Mouse (Mus musculus) MEL (cell line): ENCODE measurements around the gene Podxl2. TPM values are rescaled to one million over a fixed set of nuclear protein-coding genes. Genes with fewer than 3 reads are reported as not detected.

Experiments used
- DNase-seq: peaks from one replicate; pipeline ENCODE4 v3.0.0; 2011; ENCODE audit warnings: low read depth, low spot score
- H3K27ac ChIP-seq: 2 replicates; pipeline ENCODE4 v1.5.1; 2012; ENCODE audit warnings: low read depth, mild to moderate bottlenecking, control low read depth, low read length, moderate library complexity; ENCODE audit not compliant: control insufficient read depth
- H3K27me3 ChIP-seq, 2 experiments: fragments of 150-350 bp in 1 of 2; sonication (generic) in 1 of 2; 2 replicates each; pipeline ENCODE4 v1.6.1; 2012; ENCODE audit warnings: low read length in 2 of 2, mild to moderate bottlenecking in 2 of 2, improper control_type of control experiment in 1 of 2, moderate library complexity in 1 of 2; ENCODE audit not compliant: insufficient read depth in 2 of 2, control insufficient read depth in 1 of 2
- H3K36me3 ChIP-seq, 2 experiments: 2 replicates each; pipeline ENCODE4 v1.6.1; 2012 to 2014; ENCODE audit warnings: low read length in 2 of 2, improper control_type of control experiment in 1 of 2, inconsistent platforms in 1 of 2, mild to moderate bottlenecking in 1 of 2; ENCODE audit not compliant: insufficient read depth in 2 of 2, control insufficient read depth in 1 of 2
- H3K4me1 ChIP-seq, 2 experiments: fragments of 150-350 bp in 1 of 2; sonication (generic) in 1 of 2; 2 replicates each; pipeline ENCODE4 v1.6.1; 2012; ENCODE audit warnings: low read length in 2 of 2, improper control_type of control experiment in 1 of 2, mild to moderate bottlenecking in 1 of 2; ENCODE audit not compliant: insufficient read depth in 2 of 2, control insufficient read depth in 1 of 2
- H3K4me3 ChIP-seq, 2 experiments: fragments of 150-350 bp in 1 of 2; sonication (generic) in 1 of 2; 2 replicates each; pipeline ENCODE4 v1.5.1; 2012; ENCODE audit warnings: low read depth in 2 of 2, low read length in 2 of 2, mild to moderate bottlenecking in 2 of 2, moderate library complexity in 2 of 2, control low read depth in 1 of 2, improper control_type of control experiment in 1 of 2; ENCODE audit not compliant: control insufficient read depth in 1 of 2, insufficient read depth in 1 of 2
- H3K79me2 ChIP-seq: 2 replicates; pipeline ENCODE4 v1.6.1; 2012; ENCODE audit warnings: mild to moderate bottlenecking, low read length, moderate library complexity; ENCODE audit not compliant: control insufficient read depth, poor library complexity, insufficient read depth
- H3K9ac ChIP-seq: 2 replicates; pipeline ENCODE4 v1.6.1; 2012; ENCODE audit warnings: low read depth, mild to moderate bottlenecking, control low read depth, low read length, moderate library complexity; ENCODE audit not compliant: control insufficient read depth, poor library complexity, severe bottlenecking
- H3K9me3 ChIP-seq: fragments of 150-350 bp; sonication (generic); replicated peaks from 2 replicates; pipeline ENCODE4 v1.6.1; 2012; ENCODE audit warnings: mild to moderate bottlenecking, low read length, improper control_type of control experiment, moderate library complexity; ENCODE audit not compliant: insufficient read depth
- CHD1 ChIP-seq: IDR thresholded peaks from 2 replicates; pipeline ENCODE4 v1.6.1; 2012; ENCODE audit warnings: low read depth, mild to moderate bottlenecking, inconsistent platforms, low read length, improper control_type of control experiment
- ELF1 ChIP-seq: IDR thresholded peaks from 2 replicates; pipeline ENCODE4 v1.6.1; 2014; ENCODE audit warnings: low read depth, mild to moderate bottlenecking, inconsistent platforms, low read length, improper control_type of control experiment, moderate library complexity
- HCFC1 ChIP-seq: IDR thresholded peaks from 2 replicates; pipeline ENCODE4 v1.6.1; 2012; ENCODE audit warnings: low read depth, mild to moderate bottlenecking, inconsistent platforms, low read length, improper control_type of control experiment, moderate library complexity
- JUND ChIP-seq: IDR thresholded peaks from 2 replicates; pipeline ENCODE4 v1.6.1; 2011; ENCODE audit warnings: low read depth, mild to moderate bottlenecking, improper control_type of control experiment, low read length
- KAT2A ChIP-seq: conservative IDR thresholded peaks from 2 replicates; pipeline ENCODE4 v1.6.1; 2012; ENCODE audit warnings: low read depth, low read length, improper control_type of control experiment, inconsistent platforms
- MAFK ChIP-seq: IDR thresholded peaks from 2 replicates; pipeline ENCODE4 v1.6.1; 2011; ENCODE audit warnings: low read depth, mild to moderate bottlenecking, low read length, improper control_type of control experiment, borderline replicate concordance
- MAZ ChIP-seq: IDR thresholded peaks from 2 replicates; pipeline ENCODE4 v1.6.1; 2012; ENCODE audit warnings: low read depth, mild to moderate bottlenecking, inconsistent platforms, low read length, improper control_type of control experiment
- MXI1 ChIP-seq: IDR thresholded peaks from 2 replicates; pipeline ENCODE4 v1.6.1; 2011; ENCODE audit warnings: mild to moderate bottlenecking, low read depth, low read length, improper control_type of control experiment
- POLR2AphosphoS2 ChIP-seq: IDR thresholded peaks from 2 replicates; pipeline ENCODE4 v1.6.1; 2011; ENCODE audit warnings: low read length, improper control_type of control experiment
- POLR2AphosphoS5 ChIP-seq: IDR thresholded peaks from 2 replicates; pipeline ENCODE4 v1.6.1; 2012; ENCODE audit warnings: low read depth, borderline replicate concordance, mild to moderate bottlenecking, inconsistent platforms, low read length, moderate library complexity, mixed read lengths
- RAD21 ChIP-seq: IDR thresholded peaks from 2 replicates; pipeline ENCODE4 v1.6.1; 2011; ENCODE audit warnings: mild to moderate bottlenecking, low read depth, low read length, improper control_type of control experiment
- SMC3 ChIP-seq: IDR thresholded peaks from 2 replicates; pipeline ENCODE4 v1.6.1; 2011; ENCODE audit warnings: low read depth, low read length, improper control_type of control experiment
- UBTF ChIP-seq: IDR thresholded peaks from 2 replicates; pipeline ENCODE4 v1.6.1; 2012; ENCODE audit warnings: low read depth, mild to moderate bottlenecking, inconsistent platforms, low read length, improper control_type of control experiment, moderate library complexity, borderline replicate concordance; ENCODE audit not compliant: insufficient read depth
- USF1 ChIP-seq: IDR thresholded peaks from 2 replicates; pipeline ENCODE4 v1.6.1; 2014; ENCODE audit warnings: low read depth, mild to moderate bottlenecking, inconsistent platforms, low read length, improper control_type of control experiment, moderate library complexity
- USF2 ChIP-seq, 2 experiments: IDR thresholded peaks; 2 replicates each; pipeline ENCODE4 v1.6.1; 2011 to 2012; ENCODE audit warnings: improper control_type of control experiment in 2 of 2, low read length in 2 of 2, borderline replicate concordance in 1 of 2, inconsistent platforms in 1 of 2, low read depth in 1 of 2, mild to moderate bottlenecking in 1 of 2; ENCODE audit not compliant: insufficient read depth in 1 of 2
- ZKSCAN1 ChIP-seq: IDR thresholded peaks from 2 replicates; pipeline ENCODE4 v1.6.1; 2012; ENCODE audit warnings: low read depth, mild to moderate bottlenecking, inconsistent platforms, low read length, improper control_type of control experiment, moderate library complexity
- ZNF384 ChIP-seq: IDR thresholded peaks from 2 replicates; pipeline ENCODE4 v1.6.1; 2012; ENCODE audit warnings: low read depth, mild to moderate bottlenecking, inconsistent platforms, low read length, improper control_type of control experiment
- polyA plus RNA-seq, 2 experiments: library from polyadenylated mRNA; stranded (reverse) in 1 of 2; unstranded in 1 of 2; fragments of >175 nt in 1 of 2; fragments of >200 nt in 1 of 2; gene quantifications; 2 replicates each; pipeline versions ENCODE4 v1.2.1 to v1.2.4; 2012; ENCODE audit warnings: low replicate concordance in 2 of 2, low read depth in 1 of 2; ENCODE audit not compliant: insufficient read length in 2 of 2, insufficient read depth in 1 of 2, missing spikeins in 1 of 2
- total RNA-seq: library from RNA; depleted of rRNA; stranded (reverse); fragments of 300-350 nt; gene quantifications from 2 replicates; pipeline ENCODE4 v1.2.3, GENCODE M21; 2012

The Podxl2 gene
- total and polyA plus RNA-seq, 3 experiments: 0.10 TPM; not detected in 2

DNA sequence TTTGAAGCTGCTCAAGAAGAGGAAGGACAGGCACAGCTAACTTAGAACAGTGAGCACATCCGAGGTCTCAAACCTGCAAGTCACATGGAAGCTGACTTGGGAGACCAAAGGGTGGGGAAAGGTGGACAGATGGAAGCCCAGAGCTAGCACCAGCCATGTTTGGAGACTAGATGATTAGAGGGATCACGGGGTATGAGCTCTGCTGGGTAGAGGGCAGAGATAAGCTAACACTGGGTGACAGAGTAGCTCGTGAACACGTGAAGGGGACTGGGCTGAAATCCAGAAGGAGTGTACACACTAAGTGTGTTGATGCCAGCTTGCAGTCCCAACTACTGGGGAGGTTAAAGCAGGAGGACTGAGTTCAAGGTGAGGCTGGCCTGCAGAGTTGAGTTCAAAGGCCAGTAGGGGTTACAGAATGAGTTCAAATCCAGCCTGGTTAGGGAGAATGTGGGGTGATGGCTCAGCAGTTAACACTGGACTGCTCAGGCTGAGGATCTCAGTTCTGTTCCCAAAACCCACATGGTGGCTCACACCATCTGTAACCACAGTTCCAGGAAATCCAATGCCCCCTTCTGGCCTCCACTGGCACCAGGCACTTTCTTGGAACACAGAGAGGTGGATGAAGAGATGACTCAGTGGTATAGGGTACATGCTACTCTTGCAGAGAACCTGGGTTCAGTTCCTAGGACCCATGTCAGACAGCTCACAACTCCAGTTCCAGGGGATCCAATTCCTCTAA is 70.7 kb downstream of the Podxl2 start:
- peaks cover 0 to 4% of the 10 kb centered on the region in 2 experiments; a peak in 2 of 4 replicates for H3K27me3 ChIP-seq
- H3K27ac ChIP-seq: no peak overlapping the region
- no peaks in the 10 kb centered on the region for H3K79me2 ChIP-seq
- no peak for DNase-seq
- H3K4me3 ChIP-seq: no peak overlapping the region
- TF ChIP-seq USF1 (peak; percentile 34; the same call in 1 of the 2 replicates), JUND (no peak)
- no peak overlapping the region for H3K9ac ChIP-seq
- H3K4me1 ChIP-seq: no peaks in the 10 kb centered on the region
- H3K36me3 ChIP-seq: no peaks in the 10 kb centered on the region
- no peaks in the 10 kb centered on the region for H3K9me3 ChIP-seq

DNA sequence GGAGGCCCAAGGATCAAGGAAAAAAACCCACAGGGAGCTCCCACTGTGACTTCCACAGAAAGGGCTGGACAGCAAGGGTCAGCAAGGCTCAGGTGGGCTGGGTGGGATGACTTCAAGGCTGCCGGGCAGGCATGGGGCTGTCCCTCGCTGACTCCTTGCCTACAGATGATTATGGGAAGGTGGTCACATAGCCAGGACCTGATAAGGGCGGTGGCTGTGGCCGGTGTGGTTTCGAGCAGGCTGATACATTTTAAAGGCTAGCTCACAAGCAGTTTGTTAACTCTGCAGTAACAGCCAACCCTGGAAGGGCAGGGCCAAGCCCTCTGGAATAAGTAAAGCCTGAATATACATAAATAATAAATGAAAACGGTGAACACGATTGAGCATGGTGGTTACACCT is 71.8 kb downstream of the Podxl2 start:
- DNase-seq: no peak
- Histone ChIP-seq H3K4me3 (no peak overlapping the region), H3K4me1 (no peaks in the 10 kb centered on the region), H3K79me2 (no peaks in the 10 kb centered on the region), H3K27ac (no peak overlapping the region), H3K27me3 (peaks cover 0 to 1% of the 10 kb centered on the region in 2 experiments; a peak in 2 of 4 replicates), H3K9ac (no peak overlapping the region), H3K9me3 (no peaks in the 10 kb centered on the region), H3K36me3 (no peaks in the 10 kb centered on the region)
- no peak for TF ChIP-seq MAZ
- TF ChIP-seq ZKSCAN1: no peak
- no peak for TF ChIP-seq USF2 (IDR thresholded peaks at IDR 0.05; ENCODE audit: borderline replicate concordance in 1 of 2, insufficient read depth in 1 of 2, low read depth in 1 of 2, low read length in 2 of 2)
- TF ChIP-seq RAD21: no peak
- no peak for TF ChIP-seq ZNF384
- no peak for TF ChIP-seq KAT2A
- no peak for TF ChIP-seq SMC3
- TF ChIP-seq POLR2AphosphoS5: no peak
- no peak for TF ChIP-seq HCFC1
- no peak for TF ChIP-seq ELF1

DNA sequence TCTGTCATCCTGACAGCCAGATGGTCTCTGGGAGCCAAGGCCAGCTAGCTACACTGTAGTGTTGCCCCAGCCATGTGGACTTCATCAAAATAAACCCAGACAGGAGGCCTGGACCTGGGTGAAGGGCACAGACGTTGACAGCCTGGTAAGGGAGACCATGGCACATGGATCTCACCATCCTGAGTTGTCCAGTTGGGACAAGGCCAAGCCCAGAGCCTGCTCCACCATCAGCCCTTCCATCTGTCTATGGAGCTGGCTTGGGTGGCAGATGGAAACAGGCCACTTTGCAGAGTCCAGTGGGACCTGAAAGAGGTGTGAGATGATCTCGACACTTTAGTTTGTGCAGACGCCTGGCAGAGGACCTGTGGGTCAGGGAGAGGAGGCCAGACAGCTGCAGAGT is 74.1 kb downstream of the Podxl2 start:
- Histone ChIP-seq H3K9me3 (no peaks in the 10 kb centered on the region), H3K4me3 (no peak overlapping the region), H3K36me3 (no peaks in the 10 kb centered on the region), H3K79me2 (no peaks in the 10 kb centered on the region), H3K4me1 (no peaks in the 10 kb centered on the region), H3K27ac (no peak overlapping the region), H3K9ac (no peak overlapping the region), H3K27me3 (peaks cover 2 to 6% of the 10 kb centered on the region in 2 experiments; a peak in 3 of 4 replicates)
- TF ChIP-seq MXI1 (no peak), MAFK (no peak), MAZ (no peak), ELF1 (no peak), ZNF384 (no peak), USF2 (IDR thresholded peaks at IDR 0.05; ENCODE audit: borderline replicate concordance in 1 of 2, insufficient read depth in 1 of 2, low read depth in 1 of 2, low read length in 2 of 2) (no peak), CHD1 (no peak), POLR2AphosphoS2 (no peak), UBTF (no peak)
- no peak for DNase-seq
